Mouse (Mus musculus) ES-Bruce4 (cell line): Measurements from ENCODE around the gene Dgkd. TPM values are rescaled to one million over a fixed set of nuclear protein-coding genes. Genes with fewer than 3 reads are reported as not detected.

ENCODE experiments used
- H3K27ac ChIP-seq: 2 replicates; pipeline ENCODE4 v1.5.1; 2012; ENCODE audit warnings: low read length, inconsistent platforms; ENCODE audit not compliant: insufficient read depth
- H3K27me3 ChIP-seq: 2 replicates; pipeline ENCODE4 v1.6.1; 2012; ENCODE audit warnings: mild to moderate bottlenecking, low read length, inconsistent platforms; ENCODE audit not compliant: control insufficient read depth, poor library complexity, insufficient read depth, severe bottlenecking
- H3K36me3 ChIP-seq: 2 replicates; pipeline ENCODE4 v1.6.1; 2012; ENCODE audit warnings: inconsistent platforms, mild to moderate bottlenecking, low read length, moderate library complexity; ENCODE audit not compliant: control insufficient read depth, poor library complexity, insufficient read depth, severe bottlenecking
- H3K4me1 ChIP-seq: one replicate; pipeline ENCODE4 v1.8.1; 2011; ENCODE audit warnings: low read length; ENCODE audit not compliant: control insufficient read depth, insufficient read depth
- H3K4me3 ChIP-seq: 2 replicates; pipeline ENCODE4 v1.5.1; 2011; ENCODE audit warnings: low read depth, mild to moderate bottlenecking, low read length
- H3K9ac ChIP-seq: 2 replicates; pipeline ENCODE4 v1.6.1; 2012; ENCODE audit warnings: low read depth, mild to moderate bottlenecking, inconsistent platforms; ENCODE audit not compliant: poor library complexity, severe bottlenecking
- H3K9me3 ChIP-seq: replicated peaks from 2 replicates; pipeline ENCODE4 v1.6.1; 2012; ENCODE audit warnings: mild to moderate bottlenecking, low read length, inconsistent platforms; ENCODE audit not compliant: control insufficient read depth, poor library complexity, insufficient read depth, severe bottlenecking
- CTCF ChIP-seq: IDR thresholded peaks from one replicate; pipeline ENCODE4 v1.8.1; 2011; ENCODE audit warnings: low read depth, low read length
- EP300 ChIP-seq: IDR thresholded peaks from 2 replicates; pipeline ENCODE4 v1.6.1; 2011; ENCODE audit warnings: low read depth, low read length; ENCODE audit not compliant: insufficient read depth
- POLR2A ChIP-seq: IDR thresholded peaks from one replicate; pipeline ENCODE4 v1.8.1; 2011; ENCODE audit warnings: low read length; ENCODE audit not compliant: insufficient read depth
- polyA plus RNA-seq: library from polyadenylated mRNA; stranded (reverse); fragments of >200 nt; gene quantifications from 2 replicates; pipeline ENCODE4 v1.2.4, GENCODE M21; 2011; ENCODE audit warnings: low read depth; ENCODE audit not compliant: missing spikeins, insufficient read depth, insufficient read length

Dgkd gene
- polyA plus RNA-seq, 1 experiment: 62.4 TPM

DNA sequence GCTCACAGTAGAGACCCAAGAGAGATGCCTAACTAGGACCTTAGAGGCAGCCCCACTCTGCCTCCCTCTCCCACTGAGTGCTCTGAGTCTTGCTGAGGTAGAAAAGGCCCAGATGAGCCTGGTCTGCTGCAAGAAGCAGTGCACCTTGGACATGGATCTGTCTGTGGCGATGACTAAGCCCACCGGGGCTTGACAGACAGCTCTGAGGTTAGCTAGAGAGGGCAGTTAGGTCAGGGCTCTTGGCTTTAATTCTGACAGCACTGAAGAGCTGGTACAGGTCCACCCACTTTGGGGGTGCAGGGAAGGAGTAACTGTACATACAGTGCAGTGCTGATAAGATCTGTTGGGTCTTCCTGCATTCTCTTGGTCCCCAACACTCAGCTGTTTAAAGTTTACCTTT, 82.5 kb downstream of the Dgkd start:
- Histone ChIP-seq H3K27me3 (no peaks in the 10 kb centered on the region), H3K4me3 (no peak overlapping the region), H3K27ac (no peak overlapping the region), H3K36me3 (peaks cover 12% of the 10 kb centered on the region; the same call in 1 of the 2 replicates), H3K4me1 (no peaks in the 10 kb centered on the region), H3K9me3 (no peaks in the 10 kb centered on the region), H3K9ac (no peak overlapping the region)
- no peak for TF ChIP-seq EP300
- TF ChIP-seq CTCF: no peak
- TF ChIP-seq POLR2A: no peak

- TF ChIP-seq EP300 (no peak), CTCF (no peak), POLR2A (no peak)
- no peaks in the 10 kb centered on the region for H3K27me3 ChIP-seq
- H3K9me3 ChIP-seq: no peaks in the 10 kb centered on the region
- H3K4me1 ChIP-seq: no peaks in the 10 kb centered on the region
- H3K9ac ChIP-seq: no peak overlapping the region
- H3K4me3 ChIP-seq: no peak overlapping the region
- no peak overlapping the region for H3K27ac ChIP-seq
- H3K36me3 ChIP-seq: peaks cover 12% of the 10 kb centered on the region; the same call in 1 of the 2 replicates
Observed at GRCm38 (mm10) chr1:87936075-87936474, 83.0 kb downstream of the Dgkd start.

DNA sequence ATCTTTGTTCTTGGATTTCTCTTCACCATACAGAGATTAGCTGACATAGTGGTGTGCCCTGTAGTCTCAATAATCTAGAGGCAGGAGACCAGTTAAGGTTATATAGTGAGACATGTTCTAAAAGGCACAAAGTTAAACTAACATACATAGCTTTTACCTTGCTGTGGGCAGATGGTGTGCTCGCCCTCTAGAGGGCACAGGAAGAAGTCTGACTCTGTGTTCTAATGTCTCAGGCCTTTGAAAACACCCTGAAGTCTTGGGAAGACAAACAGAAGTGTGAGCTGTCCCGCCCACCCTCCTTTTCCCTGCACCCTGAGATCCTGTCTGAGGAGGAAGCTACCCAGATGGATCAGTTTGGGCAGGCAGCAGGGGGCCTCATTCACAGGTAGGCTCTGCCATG, 83.4 kb downstream of the Dgkd start:
- Histone ChIP-seq H3K4me3 (no peak overlapping the region), H3K36me3 (peaks cover 12% of the 10 kb centered on the region), H3K4me1 (no peaks in the 10 kb centered on the region), H3K27ac (no peak overlapping the region), H3K9me3 (no peaks in the 10 kb centered on the region), H3K9ac (no peak overlapping the region), H3K27me3 (no peaks in the 10 kb centered on the region)
- TF ChIP-seq CTCF (no peak), POLR2A (no peak), EP300 (no peak)

DNA sequence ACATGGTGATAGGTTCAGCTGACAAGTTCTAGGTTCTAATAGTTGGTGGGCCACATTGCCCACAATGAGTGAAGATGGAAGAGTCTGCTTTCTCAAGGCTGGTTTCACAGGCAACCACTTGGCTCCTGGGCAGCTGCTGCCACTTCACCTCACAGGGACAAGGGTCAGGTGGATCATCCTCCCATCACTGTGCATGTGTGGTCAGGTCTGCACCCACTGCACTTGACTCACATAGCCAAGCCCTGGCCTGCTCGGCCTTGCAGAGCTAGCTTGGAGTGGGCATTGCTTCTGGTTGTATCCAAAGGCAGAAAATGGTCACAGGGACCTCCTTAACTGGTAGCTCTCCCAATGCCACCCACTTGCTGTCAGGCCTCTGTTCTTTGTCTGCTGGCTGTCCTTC, 88.7 kb downstream of the Dgkd start:
- no peak overlapping the region for H3K9ac ChIP-seq
- H3K9me3 ChIP-seq: no peaks in the 10 kb centered on the region
- no peak for TF ChIP-seq CTCF
- no peak for TF ChIP-seq EP300
- no peak for TF ChIP-seq POLR2A
- H3K4me3 ChIP-seq: no peak overlapping the region
- no peaks in the 10 kb centered on the region for H3K27me3 ChIP-seq
- H3K36me3 ChIP-seq: peaks cover 17% of the 10 kb centered on the region
- H3K27ac ChIP-seq: no peak overlapping the region
- no peaks in the 10 kb centered on the region for H3K4me1 ChIP-seq

GRCm38 (mm10) chr1:87947681-87948091, 94.6 kb downstream of the Dgkd start:
- H3K27ac ChIP-seq: no peak overlapping the region
- H3K27me3 ChIP-seq: no peaks in the 10 kb centered on the region
- H3K9ac ChIP-seq: no peak overlapping the region
- H3K36me3 ChIP-seq: peaks cover 9% of the 10 kb centered on the region
- H3K4me1 ChIP-seq: no peaks in the 10 kb centered on the region
- H3K9me3 ChIP-seq: no peaks in the 10 kb centered on the region
- no peak for TF ChIP-seq POLR2A
- no peak for TF ChIP-seq CTCF
- no peak for TF ChIP-seq EP300
- H3K4me3 ChIP-seq: no peak overlapping the region

GRCm38 (mm10) chr1:87951641-87952040, 98.6 kb downstream of the Dgkd start:
- Histone ChIP-seq H3K27ac (no peak overlapping the region), H3K9me3 (no peaks in the 10 kb centered on the region), H3K27me3 (no peaks in the 10 kb centered on the region), H3K4me1 (no peaks in the 10 kb centered on the region), H3K9ac (no peak overlapping the region), H3K36me3 (peaks cover 7% of the 10 kb centered on the region), H3K4me3 (no peak overlapping the region)
- no peak for TF ChIP-seq CTCF
- no peak for TF ChIP-seq POLR2A
- no peak for TF ChIP-seq EP300
